Mouse (Mus musculus) c-Kit-positive CD71-negative TER-119-negative erythroid progenitor cells, embryonic 14.5 days (primary cell): ENCODE measurements around the gene Ptprd.

Experiments
- DNase-seq: peaks from one replicate; pipeline ENCODE4 v3.0.0-alpha.2; 2013; ENCODE audit warnings: low read depth

Gene Ptprd

GRCm38 (mm10) chr4:76901692-76902091, 1310.1 kb downstream of the Ptprd start:
- no peak for DNase-seq

GRCm38 (mm10) chr4:76889669-76890068, 1322.1 kb downstream of the Ptprd start:
- no peak for DNase-seq

- no peak for DNase-seq
These were observed 1330.2 kb downstream of the Ptprd start for GRCm38 (mm10) chr4:76881610-76882009.

- no peak for DNase-seq
These were observed 1340.8 kb downstream of the Ptprd start for GRCm38 (mm10) chr4:76870971-76871370.

GRCm38 (mm10) chr4:76865585-76865984, 1346.2 kb downstream of the Ptprd start:
- no peak for DNase-seq

GRCm38 (mm10) chr4:76846265-76846664, 1365.5 kb downstream of the Ptprd start:
- no peak for DNase-seq

GRCm38 (mm10) chr4:76839016-76839415, 1372.7 kb downstream of the Ptprd start:
- no peak for DNase-seq

GRCm38 (mm10) chr4:76812138-76812537, 1399.6 kb downstream of the Ptprd start:
- no peak for DNase-seq

- no peak for DNase-seq
These were observed 1409.1 kb downstream of the Ptprd start for GRCm38 (mm10) chr4:76802708-76803107.

GRCm38 (mm10) chr4:76798010-76799007, 1413.5 kb downstream of the Ptprd start:
- no peak for DNase-seq

GRCm38 (mm10) chr4:76785389-76785788, 1426.4 kb downstream of the Ptprd start:
- no peak for DNase-seq

GRCm38 (mm10) chr4:76779558-76780124, 1432.1 kb downstream of the Ptprd start:
- no peak for DNase-seq

- DNase-seq = no peak
These were observed 1444.8 kb downstream of the Ptprd start for GRCm38 (mm10) chr4:76766918-76767317.

- DNase-seq = no peak
These were observed 1445.3 kb downstream of the Ptprd start for GRCm38 (mm10) chr4:76766429-76766828.

- no peak for DNase-seq
These were observed 1461.1 kb downstream of the Ptprd start for GRCm38 (mm10) chr4:76750709-76751108.

- DNase-seq = no peak
These were observed 1475.9 kb downstream of the Ptprd start for GRCm38 (mm10) chr4:76735831-76736230.

GRCm38 (mm10) chr4:76675726-76676125, 1536.0 kb downstream of the Ptprd start:
- DNase-seq = no peak

- no peak for DNase-seq
These were observed 1538.5 kb downstream of the Ptprd start for GRCm38 (mm10) chr4:76673224-76673623.

- no peak for DNase-seq
These were observed 1539.1 kb downstream of the Ptprd start for GRCm38 (mm10) chr4:76672653-76673052.

GRCm38 (mm10) chr4:76661725-76662124, 1550.0 kb downstream of the Ptprd start:
- DNase-seq = no peak

GRCm38 (mm10) chr4:76660146-76660545, 1551.6 kb downstream of the Ptprd start:
- DNase-seq = no peak

- DNase-seq = no peak
These were observed 1555.0 kb downstream of the Ptprd start for GRCm38 (mm10) chr4:76656734-76657133.

GRCm38 (mm10) chr4:76652971-76653370, 1558.8 kb downstream of the Ptprd start:
- DNase-seq = no peak
